Mouse (Mus musculus) neural tube, embryonic 13.5 days (tissue): Measurements from ENCODE around the gene Fastk. TPM values are rescaled to one million over a fixed set of nuclear protein-coding genes. Genes with fewer than 3 reads are reported as not detected.

Experiments
- ATAC-seq: fragments of 200-750 bp; cut with Nextera tagmentation; 2 replicates; pipeline ENCODE4 v1.8.0; 2017; ENCODE audit warnings: low read depth, mild to moderate bottlenecking, moderate TSS enrichment, moderate library complexity
- H3K27ac ChIP-seq: fragments of 300-500 bp; sonication (generic); replicated peaks from 2 replicates; pipeline ENCODE4 v1.5.1; 2015; ENCODE audit warnings: moderate library complexity, mild to moderate bottlenecking, inconsistent platforms
- H3K27me3 ChIP-seq: fragments of 300-500 bp; sonication (generic); 2 replicates; pipeline ENCODE4 v1.6.1; 2015; ENCODE audit warnings: mild to moderate bottlenecking, inconsistent platforms
- H3K36me3 ChIP-seq: fragments of 300-500 bp; sonication (generic); 2 replicates; pipeline ENCODE4 v1.6.1; 2015; ENCODE audit warnings: mild to moderate bottlenecking, inconsistent platforms
- H3K4me1 ChIP-seq: fragments of 300-500 bp; sonication (generic); replicated peaks from 2 replicates; pipeline ENCODE4 v1.6.1; 2015; ENCODE audit warnings: inconsistent platforms
- H3K4me2 ChIP-seq: fragments of 300-500 bp; sonication (generic); 2 replicates; pipeline ENCODE4 v1.6.1; 2015; ENCODE audit warnings: inconsistent platforms, mild to moderate bottlenecking, moderate library complexity
- H3K4me3 ChIP-seq: fragments of 300-500 bp; sonication (generic); 2 replicates; pipeline ENCODE4 v1.5.1; 2015; ENCODE audit warnings: mild to moderate bottlenecking, inconsistent platforms
- H3K9ac ChIP-seq: fragments of 300-500 bp; sonication (generic); 2 replicates; pipeline ENCODE4 v1.6.1; 2015; ENCODE audit warnings: moderate library complexity, mild to moderate bottlenecking, inconsistent platforms
- H3K9me3 ChIP-seq: fragments of 300-500 bp; sonication (generic); 2 replicates; pipeline ENCODE4 v1.6.1; 2016; ENCODE audit warnings: inconsistent platforms
- WGBS: fragments of 180-500 bp; shearing (Covaris S2); methylation state at CpG from one replicate; pipeline ENCODE4 v1.1.7; 2015; 5-methylcytosine and 5-hydroxymethylcytosine counted together
- polyA plus RNA-seq: library from polyadenylated mRNA; unstranded; fragments of >200 nt; fragmentation: Nextera tagmentation; extraction: Ambion mirVana; gene quantifications from 2 replicates; pipeline ENCODE4 v1.2.1, GENCODE M21; 2015

The Fastk gene
- polyA plus RNA-seq, 1 experiment from 2014 or later: 102 TPM

DNA sequence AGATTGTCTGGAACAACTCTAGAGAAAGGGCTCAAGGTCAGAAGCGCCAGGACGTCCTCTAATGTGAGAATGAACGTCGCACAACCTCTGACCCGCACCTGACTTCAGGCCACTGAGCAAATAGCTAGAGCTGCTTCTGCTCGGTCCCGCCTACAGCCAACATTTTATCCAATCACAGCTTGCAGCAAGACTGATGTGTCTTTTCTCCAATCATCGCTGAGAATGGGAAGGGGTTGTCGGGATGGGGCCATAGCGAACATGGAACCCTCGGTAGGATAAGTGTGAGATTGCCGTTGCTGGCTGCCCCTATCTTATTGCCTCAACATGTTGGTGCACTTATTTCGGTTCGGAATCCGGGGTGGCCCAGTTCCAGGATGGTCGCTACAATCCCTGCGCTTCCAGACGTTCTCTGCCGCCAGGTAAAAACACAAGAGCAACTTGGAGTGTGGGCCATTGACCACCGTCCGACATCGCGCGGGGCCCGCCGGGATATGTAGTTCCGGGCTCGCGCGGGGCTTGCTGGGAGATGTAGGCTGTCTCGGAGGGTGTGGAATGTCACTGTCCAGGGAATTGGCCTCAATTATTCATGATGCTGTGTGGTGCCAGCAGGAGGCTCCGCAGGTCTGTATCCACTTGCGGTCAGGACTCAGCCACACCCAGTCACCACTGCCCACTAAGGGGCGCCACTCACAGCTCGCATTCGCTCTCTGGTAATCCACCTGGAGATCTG is 50.8 kb downstream of the Fastk start:
- Histone ChIP-seq H3K36me3 (peaks cover 4% of the 10 kb centered on the region; the same call in 1 of the 2 replicates), H3K4me3 (peak overlapping the region; percentile 54), H3K4me1 (peaks cover 16% of the 10 kb centered on the region; the same call in 1 of the 2 replicates), H3K9ac (peak overlapping the region; percentile 71), H3K9me3 (no peaks in the 10 kb centered on the region), H3K27me3 (peaks cover 4% of the 10 kb centered on the region), H3K4me2 (peak overlapping the region; percentile 55), H3K27ac (peak overlapping the region; percentile 87)
- WGBS: 1% methylated on average over 36 of the region's 36 CpGs
- peak; percentile 97 for ATAC-seq

DNA sequence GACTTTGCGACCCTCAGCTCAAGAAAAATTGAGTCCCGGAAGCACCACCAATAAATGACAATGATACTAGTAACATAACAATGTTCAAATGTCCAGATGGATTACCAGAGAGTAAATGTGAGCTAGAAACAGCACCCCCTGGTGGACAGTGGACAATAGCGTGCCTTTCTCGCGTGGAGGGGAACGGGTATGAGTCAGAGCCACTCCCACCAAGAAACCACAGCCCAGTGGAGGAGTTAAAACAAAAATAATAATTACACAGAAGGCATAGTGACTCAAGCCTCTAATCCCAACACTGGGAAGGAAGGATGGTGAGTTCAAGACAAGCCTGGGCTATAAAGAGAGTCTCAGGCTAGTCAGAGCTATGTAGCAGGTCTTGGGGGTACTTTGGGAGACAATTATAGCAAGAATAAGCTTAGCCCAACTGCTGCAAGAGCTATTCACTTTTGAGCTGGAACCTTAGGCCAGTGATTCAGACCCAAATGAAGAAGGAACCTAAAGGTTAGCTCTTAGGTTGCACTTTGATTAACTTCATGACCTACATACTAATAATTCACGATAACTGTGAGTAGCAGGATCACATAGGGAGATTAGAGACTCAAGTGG is 51.6 kb downstream of the Fastk start, which contains the start of gene Abcb8:
Gene Abcb8 (plus strand): TSS at position 272 of the 606 bp plus-strand sequence.
- H3K9ac ChIP-seq: peak within 1 kb of the TSS; percentile 71
- no peaks in the 10 kb centered on the region for H3K9me3 ChIP-seq
- H3K27me3 ChIP-seq: peaks cover 13% of the 10 kb centered on the region
- H3K4me1 ChIP-seq: peaks cover 19% of the 10 kb centered on the region
- peak within 1 kb of the TSS; percentile 87 for H3K27ac ChIP-seq
- peak within 1 kb of the TSS; percentile 55 for H3K4me2 ChIP-seq
- H3K4me3 ChIP-seq: peak within 1 kb of the TSS; percentile 54
- no peak for ATAC-seq
- 19% methylated on average over 7 of the region's 7 CpGs for WGBS
- H3K36me3 ChIP-seq: peaks cover 4% of the 10 kb centered on the region; the same call in 1 of the 2 replicates

DNA sequence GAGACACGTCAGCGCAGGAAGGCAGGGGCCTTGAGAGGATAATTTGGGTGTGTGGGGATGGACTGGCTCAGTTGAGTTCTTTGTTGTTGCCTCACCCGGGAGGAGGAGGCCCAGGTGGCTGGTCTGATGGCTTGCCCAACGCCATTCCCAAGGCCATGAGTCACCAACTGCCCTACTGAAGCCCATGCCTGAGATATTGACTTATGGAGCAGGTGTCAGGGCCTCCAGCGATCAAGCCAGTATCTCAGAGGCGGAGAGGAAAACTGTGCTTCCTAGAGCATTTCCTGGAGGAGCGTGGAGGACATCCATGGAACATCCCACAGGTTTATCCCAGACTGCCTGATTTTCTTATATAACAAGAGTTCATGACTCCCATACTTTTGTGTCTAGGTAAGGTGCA is 52.4 kb downstream of the Fastk start:
- no peak overlapping the region for H3K4me2 ChIP-seq
- ATAC-seq: no peak
- H3K4me1 ChIP-seq: peaks cover 26% of the 10 kb centered on the region
- no peak overlapping the region for H3K27ac ChIP-seq
- H3K9me3 ChIP-seq: no peaks in the 10 kb centered on the region
- H3K27me3 ChIP-seq: peaks cover 20% of the 10 kb centered on the region
- no peak overlapping the region for H3K4me3 ChIP-seq
- 77% methylated on average over 7 of the region's 7 CpGs for WGBS
- H3K9ac ChIP-seq: no peak overlapping the region
- H3K36me3 ChIP-seq: peaks cover 4% of the 10 kb centered on the region; the same call in 1 of the 2 replicates

DNA sequence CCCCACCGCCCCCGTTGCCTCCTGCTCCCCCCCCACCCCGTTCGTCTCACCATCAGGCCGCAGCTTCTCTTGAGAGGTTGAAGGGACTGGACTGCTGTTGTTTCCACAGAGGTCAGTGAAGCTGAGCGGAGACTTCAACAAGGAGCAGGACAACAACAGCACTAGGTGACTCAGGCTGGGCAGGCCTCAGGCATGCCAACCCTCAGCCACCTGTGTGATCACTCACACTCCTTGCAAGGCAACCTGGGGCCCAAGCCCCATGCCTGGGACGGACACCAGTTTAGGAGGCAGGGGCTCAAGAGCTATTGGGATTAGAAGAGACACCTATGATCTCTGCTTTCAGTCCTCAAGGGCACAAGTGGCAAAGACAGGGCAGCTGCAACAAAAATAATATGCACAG is 53.2 kb downstream of the Fastk start, which contains the start of gene Atg9b:
Gene Atg9b (minus strand): TSS at position 280 of the 400 bp plus-strand sequence.
- H3K9me3 ChIP-seq: no peaks in the 10 kb centered on the region
- WGBS: 79% methylated on average over 7 of the region's 7 CpGs
- no peak for ATAC-seq

DNA sequence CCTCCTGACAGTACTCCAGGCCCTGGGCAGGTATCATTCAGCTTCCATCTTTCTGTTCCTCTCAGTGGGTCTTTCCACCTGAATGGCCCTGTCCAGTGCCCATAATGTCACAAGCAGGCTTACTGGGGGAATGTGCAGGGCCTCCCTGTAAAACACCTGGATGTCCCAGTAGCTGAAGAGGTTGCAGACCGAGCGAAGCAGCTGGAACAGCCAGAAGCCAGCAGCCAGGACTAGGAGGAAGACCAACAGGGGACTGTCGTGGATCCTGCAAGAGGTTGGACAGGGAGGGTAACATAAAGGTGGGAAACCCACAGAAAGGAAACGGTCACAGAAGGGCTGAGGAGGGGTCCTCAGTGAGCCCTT is 55.4 kb downstream of the Fastk start:
- Histone ChIP-seq H3K36me3 (no peaks in the 10 kb centered on the region), H3K27me3 (peaks cover 49% of the 10 kb centered on the region), H3K9ac (no peak overlapping the region), H3K4me1 (peaks cover 32% of the 10 kb centered on the region), H3K9me3 (no peaks in the 10 kb centered on the region), H3K4me3 (no peak overlapping the region), H3K4me2 (no peak overlapping the region), H3K27ac (no peak overlapping the region)
- no peak for ATAC-seq
- WGBS: 81% methylated on average over 4 of the region's 4 CpGs

More for the DNA sequence above, 53.2 kb downstream of the Fastk start, which contains the start of gene Atg9b:
- Histone ChIP-seq H3K27ac (no peak within 1 kb of the TSS), H3K4me3 (no peak within 1 kb of the TSS), H3K27me3 (peaks cover 29% of the 10 kb centered on the region), H3K4me1 (peaks cover 35% of the 10 kb centered on the region), H3K4me2 (no peak within 1 kb of the TSS), H3K36me3 (peaks cover 4% of the 10 kb centered on the region; the same call in 1 of the 2 replicates), H3K9ac (no peak within 1 kb of the TSS)

DNA sequence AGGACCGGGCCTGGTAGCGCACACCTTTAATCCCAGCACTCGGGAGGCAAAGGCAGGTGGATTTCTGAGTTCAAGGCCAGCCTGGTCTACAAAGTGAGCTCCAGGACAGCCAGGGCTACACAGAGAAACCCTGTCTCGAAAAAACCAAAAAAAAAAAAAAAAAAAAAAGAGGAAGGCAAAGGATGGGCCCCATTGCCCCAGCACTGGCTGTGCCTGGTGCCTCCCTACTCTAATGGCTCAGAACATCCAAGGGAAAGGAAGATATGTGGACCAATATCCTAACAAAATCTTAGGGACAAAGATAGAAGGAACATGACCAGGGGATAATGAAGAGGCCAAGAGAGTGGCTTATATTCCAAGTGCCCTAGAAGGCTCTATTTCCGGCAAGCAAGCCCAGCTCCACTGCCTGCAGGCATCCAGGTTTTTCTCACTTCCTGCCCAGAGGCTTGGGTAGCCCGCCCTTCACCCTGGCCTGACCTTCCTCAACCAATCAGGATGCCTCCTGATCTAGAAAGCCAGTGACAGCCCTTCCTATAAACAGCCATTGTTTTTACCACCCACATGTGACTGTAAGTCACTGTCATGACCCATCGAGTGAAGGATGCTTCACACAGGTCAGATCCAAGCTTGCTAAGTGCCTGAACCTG is 56.0 kb downstream of the Fastk start:
- no peak overlapping the region for H3K4me2 ChIP-seq
- no peak overlapping the region for H3K27ac ChIP-seq
- H3K9ac ChIP-seq: no peak overlapping the region
- no peaks in the 10 kb centered on the region for H3K9me3 ChIP-seq
- no peak overlapping the region for H3K4me3 ChIP-seq
- H3K36me3 ChIP-seq: no peaks in the 10 kb centered on the region
- ATAC-seq: no peak
- peaks cover 49% of the 10 kb centered on the region for H3K27me3 ChIP-seq
- H3K4me1 ChIP-seq: peaks cover 33% of the 10 kb centered on the region
- 44% methylated on average over 7 of the region's 7 CpGs for WGBS

Other genes starting within 250 kb of the Fastk start
- gene Kcnh2, start 93.7 kb downstream of the Fastk start, polyA plus RNA-seq: 13.5 and 15.5 TPM in 2 replicates
- gene Nos3, start 80.5 kb downstream of the Fastk start, polyA plus RNA-seq: 9.3 and 9.6 TPM in 2 replicates
- gene Atg9b, start 53.1 kb downstream of the Fastk start, polyA plus RNA-seq: 1.1 TPM in 2 replicates
- gene Abcb8, start 51.6 kb downstream of the Fastk start, polyA plus RNA-seq: 46.7 and 47.4 TPM in 2 replicates
- 1.8 and 3.0 TPM in 2 replicates for gene Asic3, start 31.9 kb downstream of the Fastk start, polyA plus RNA-seq
- 93.2 and 102 TPM in 2 replicates for gene Cdk5, start 21.8 kb downstream of the Fastk start, polyA plus RNA-seq
- gene Slc4a2, start 21.4 kb downstream of the Fastk start, polyA plus RNA-seq: 18.5 and 24.6 TPM in 2 replicates
- gene Tmub1, start 2.6 kb upstream of the Fastk start, polyA plus RNA-seq: 51.2 TPM in 2 replicates
- gene Agap3, start 6.9 kb upstream of the Fastk start, polyA plus RNA-seq: 64.6 and 80.9 TPM in 2 replicates
- 11.2 and 16.1 TPM in 2 replicates for gene Gbx1, start 81.9 kb upstream of the Fastk start, polyA plus RNA-seq
- 0.15 and 0.25 TPM in 2 replicates for gene Asb10, start 95.7 kb upstream of the Fastk start, polyA plus RNA-seq
- 0.08 and 0.17 TPM in 2 replicates for gene 4931409K22Rik, start 111.5 kb upstream of the Fastk start, polyA plus RNA-seq
- gene Abcf2, start 132.2 kb upstream of the Fastk start, polyA plus RNA-seq: 91.2 and 99.1 TPM in 2 replicates
- 19.1 and 19.9 TPM in 2 replicates for gene Chpf2, start 141.5 kb upstream of the Fastk start, polyA plus RNA-seq
- 91.1 and 99.2 TPM in 2 replicates for gene Smarcd3, start 179.1 kb upstream of the Fastk start, polyA plus RNA-seq
- 49.9 TPM in 2 replicates for gene Nub1, start 240.2 kb upstream of the Fastk start, polyA plus RNA-seq